Mouse (Mus musculus) heart, postnatal 0 days (tissue): Measurements from ENCODE around the gene Cit.

Experiments used
- CTCF ChIP-seq: IDR thresholded peaks from 2 replicates; pipeline ENCODE4 v1.5.1; 2016; ENCODE audit warnings: antibody characterized with exemption, control low read depth, low read depth
- EP300 ChIP-seq: IDR thresholded peaks from 2 replicates; pipeline ENCODE4 v1.6.1; 2016; ENCODE audit warnings: antibody characterized with exemption, low read depth

- TF ChIP-seq CTCF (no peak), EP300 (no peak)
Measured at GRCm38 (mm10) chr5:115947622-115948353, 102.7 kb downstream of the Cit start.
